Comparison of ENCODE assay signal across 7 mouse cellular contexts in the genomic region with DNA sequence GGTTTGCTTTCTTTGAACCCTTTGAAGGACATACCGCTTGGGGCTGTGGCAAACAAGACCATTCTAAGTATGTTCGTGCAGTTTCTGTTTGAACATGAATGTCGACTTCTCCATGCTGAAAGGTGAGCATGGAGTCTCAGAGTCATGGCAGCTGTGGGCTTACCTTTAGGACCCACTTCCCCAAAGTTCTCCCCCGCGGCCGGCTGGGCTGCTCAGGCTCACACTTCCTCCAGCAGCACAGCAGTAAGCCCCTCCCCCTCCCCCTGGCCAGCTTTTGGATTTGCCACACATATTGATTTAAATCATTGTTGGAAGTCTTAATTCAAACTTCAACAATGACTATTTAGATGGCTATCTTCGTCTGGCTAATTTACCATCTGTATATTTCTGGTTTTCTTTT. TPM values are rescaled to one million over a fixed set of nuclear protein-coding genes. Genes with fewer than 3 reads are reported as not detected.
DNase-seq lines count a peak whose midpoint lies in the region; ATAC-seq and TF ChIP-seq lines count a peak whose summit lies in the region.

No protein-coding gene starts in this region.

- no peak overlapping the region for H3K9ac ChIP-seq in liver, embryonic 14.5 days (replicated peaks)

- H3K36me3 ChIP-seq in liver, embryonic 14.5 days (replicated peaks; ENCODE audit: control insufficient read depth, insufficient read depth, low read depth), result no peaks in the 10 kb centered on the region

- TF ChIP-seq CTCF in liver, embryonic 14.5 days (IDR thresholded peaks at IDR 0.05; ENCODE audit: low read depth), result no peak

- peak; percentile 57 for DNase-seq in thymus, postnatal 14 days
- no peak for DNase-seq in thymus, postnatal 25 days
- no peak for DNase-seq in liver, embryonic 14.5 days (ENCODE audit: low read depth in 3 of 3, low spot score in 3 of 3)
- no peak for DNase-seq in urinary bladder, postnatal 14 days (ENCODE audit: low spot score)
- DNase-seq in adrenal gland, adult 8-10 months, result no peak
- no peak for DNase-seq in left cerebral cortex, postnatal 10 days (ENCODE audit: extremely low spot score in 1 of 2, low spot score in 2 of 2)

- H3K4me3 ChIP-seq in liver, embryonic 14.5 days (ENCODE audit: insufficient read depth in 1 of 2, low read depth in 2 of 2, low read length in 2 of 2), result no peak overlapping the region

- ATAC-seq in hematopoietic stem cell, adult 5-6 weeks (replicated peaks in 1 of 2; ENCODE audit: insufficient read depth in 1 of 2, low FRiP score in 2 of 2, low TSS enrichment in 1 of 2, low read depth in 1 of 2, poor library complexity in 2 of 2, severe bottlenecking in 2 of 2), result peak; percentile 75 to 78
- no peak for ATAC-seq in liver, embryonic 14.5 days (ENCODE audit: insufficient read depth)

- intact Hi-C loops in left cerebral cortex, postnatal 10 days (cut with DNase I), result no loop called here

- H3K4me2 ChIP-seq in liver, embryonic 14.5 days (ENCODE audit: low read depth), result peak overlapping the region; percentile 39

- no peak overlapping the region for H3K27ac ChIP-seq in liver, embryonic 14.5 days

- TF ChIP-seq EP300 in liver, embryonic 14.5 days (IDR thresholded peaks at IDR 0.05; ENCODE audit: low read depth), result no peak

- no peaks in the 10 kb centered on the region; a peak in 1 of 4 replicates for H3K4me1 ChIP-seq in liver, embryonic 14.5 days (replicated peaks; ENCODE audit: control insufficient read depth in 2 of 2, insufficient read depth in 2 of 2, low read length in 1 of 2)

- no peaks in the 10 kb centered on the region for H3K9me3 ChIP-seq in liver, embryonic 14.5 days (ENCODE audit: control insufficient read depth, low read length)

- WGBS in liver, embryonic 14.5 days (ENCODE audit: insufficient replicate concordance), result 12% methylated on average over 7 of the region's 7 CpGs

- no peaks in the 10 kb centered on the region for H3K27me3 ChIP-seq in liver, embryonic 14.5 days (ENCODE audit: control insufficient read depth, insufficient read depth, low read length)

RNA-seq across cellular contexts. Expression of a gene that starts 44.7 kb away (rescaled TPM):
- 33.1 and 60.2 TPM in 2 replicates for total RNA-seq in hematopoietic stem cell, adult 5-6 weeks (2017)
- 11.6 and 24.1 TPM in 2 replicates for polyA plus RNA-seq in liver, embryonic 14.5 days (2012; rRNA removed)
- 30.6 and 36.3 TPM in 2 replicates for polyA plus RNA-seq in liver, embryonic 14.5 days (2014; fragmentation: Nextera tagmentation; extraction: Ambion mirVana)
- 10 to 100 TPM; 68.9 to 89.3 (median 74.3) TPM for total RNA-seq in adrenal gland, adult 8-10 months (2022)
- 10 to 100 TPM; 40.6 to 42.0 TPM for total RNA-seq in left cerebral cortex, postnatal 10 days (2021)
